Mouse (Mus musculus) thymus, adult 2 months (tissue): ENCODE data around the gene Fxyd6.

Source experiments
- CTCF ChIP-seq: fragments of 200-500 bp; IDR thresholded peaks from 2 replicates; pipeline ENCODE4 v1.5.1; 2012; ENCODE audit warnings: mild to moderate bottlenecking, control low read depth, low read length, moderate library complexity, borderline replicate concordance; ENCODE audit not compliant: control insufficient read depth, poor library complexity, insufficient read depth; ENCODE audit errors: extremely low read depth
- POLR2A ChIP-seq: fragments of 200-500 bp; IDR thresholded peaks from 2 replicates; pipeline ENCODE4 v1.6.1; 2012; ENCODE audit warnings: mild to moderate bottlenecking, low read length, control low read depth, moderate library complexity; ENCODE audit not compliant: control insufficient read depth, poor library complexity, insufficient read depth; ENCODE audit errors: extremely low read depth

DNA sequence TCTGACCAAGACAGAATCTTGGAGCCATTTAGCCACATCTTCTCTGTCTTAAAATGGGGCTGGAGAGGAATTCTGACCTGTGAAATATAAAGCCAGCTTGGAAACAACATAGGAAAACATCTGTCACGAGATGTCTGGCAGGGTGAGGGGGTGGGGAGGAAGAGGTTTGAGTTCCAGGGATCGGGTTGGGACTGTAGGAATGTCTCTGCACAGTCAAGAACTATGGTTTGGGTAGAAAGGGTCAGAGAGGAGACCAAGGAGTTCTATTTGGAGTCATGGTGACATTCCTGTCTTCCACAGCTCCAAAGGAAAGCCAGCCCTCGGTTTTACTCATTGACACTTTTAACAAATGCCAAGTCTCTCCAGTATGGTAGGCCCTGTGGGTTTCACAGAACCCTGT is 3.9 kb downstream of the Fxyd6 start:
- TF ChIP-seq CTCF (no peak), POLR2A (no peak)
